Mouse (Mus musculus): Measurements from ENCODE around the gene Ankrd31. TPM values are rescaled to one million over a fixed set of nuclear protein-coding genes. Genes with fewer than 3 reads are reported as not detected.
"Not testable (repeated sequence)": the region's sequence is repeated elsewhere in the genome, so short reads cannot be mapped to it uniquely, and the experiment has no call there.

The Ankrd31 gene
- polyA plus RNA-seq, 1 experiment from 2014 or later = not detected

DNA sequence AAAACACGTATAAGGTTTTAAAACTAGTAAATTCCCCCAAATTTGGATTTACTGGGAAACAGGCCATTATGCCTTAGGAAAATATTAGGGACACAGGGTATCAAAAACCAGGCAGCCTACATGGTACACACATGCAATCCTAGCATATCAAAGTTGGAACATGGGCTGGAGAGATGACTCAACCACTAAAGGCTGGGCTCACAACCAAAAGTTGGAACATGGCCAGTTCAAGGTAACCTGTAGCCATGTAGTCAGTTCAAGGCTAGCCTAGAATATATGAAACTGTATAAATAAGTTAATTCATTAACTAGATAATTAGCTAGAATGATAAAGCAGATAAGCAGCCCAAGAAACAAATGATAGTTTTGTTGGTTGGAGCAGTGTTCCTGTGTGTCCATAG lies 179.7 kb downstream of the Ankrd31 start:
- no peak overlapping the region for H3K27ac ChIP-seq

GRCm38 (mm10) chr13:96928432-96929039 lies 180.5 kb downstream of the Ankrd31 start:
- Histone ChIP-seq H3K27me3 (peaks cover 52% of the 10 kb centered on the region), H3K9ac (no peak overlapping the region), H3K36me3 (no peaks in the 10 kb centered on the region), H3K4me1 (replicated peaks) (peaks cover 17% of the 10 kb centered on the region), H3K27ac (no peak overlapping the region), H3K9me3 (no peaks in the 10 kb centered on the region), H3K4me3 (no peak overlapping the region), H3K4me2 (no peak overlapping the region)
- 11% methylated on average over 8 of the region's 8 CpGs for WGBS
- ATAC-seq (ENCODE audit: low FRiP score) = no peak

More for the DNA sequence above, 179.7 kb downstream of the Ankrd31 start:
- Histone ChIP-seq H3K4me2 (no peak overlapping the region), H3K36me3 (no peaks in the 10 kb centered on the region), H3K4me1 (replicated peaks) (peaks cover 17% of the 10 kb centered on the region), H3K27me3 (peaks cover 52% of the 10 kb centered on the region), H3K9ac (no peak overlapping the region), H3K9me3 (no peaks in the 10 kb centered on the region), H3K4me3 (no peak overlapping the region)
- WGBS = 90% methylated on average over 1 of the region's 1 CpGs
- no peak for ATAC-seq (ENCODE audit: low FRiP score)

- H3K4me1 ChIP-seq (replicated peaks) = no peaks in the 10 kb centered on the region; the same call in 1 of the 2 replicates
- H3K4me3 ChIP-seq = no peak overlapping the region
- ATAC-seq (ENCODE audit: low FRiP score) = no peak
- H3K4me2 ChIP-seq = no peak overlapping the region
- H3K9me3 ChIP-seq = no peaks in the 10 kb centered on the region
- 0 out of 2 replicates have a peak, but pooled peaks cover 11% of the 10 kb centered on the region for H3K27me3 ChIP-seq
- H3K27ac ChIP-seq = no peak overlapping the region
- H3K36me3 ChIP-seq = no peaks in the 10 kb centered on the region
- 94% methylated on average over 5 of the region's 5 CpGs for WGBS
- no peak overlapping the region for H3K9ac ChIP-seq
Measured at GRCm38 (mm10) chr13:96932745-96933144, 184.7 kb downstream of the Ankrd31 start.

DNA sequence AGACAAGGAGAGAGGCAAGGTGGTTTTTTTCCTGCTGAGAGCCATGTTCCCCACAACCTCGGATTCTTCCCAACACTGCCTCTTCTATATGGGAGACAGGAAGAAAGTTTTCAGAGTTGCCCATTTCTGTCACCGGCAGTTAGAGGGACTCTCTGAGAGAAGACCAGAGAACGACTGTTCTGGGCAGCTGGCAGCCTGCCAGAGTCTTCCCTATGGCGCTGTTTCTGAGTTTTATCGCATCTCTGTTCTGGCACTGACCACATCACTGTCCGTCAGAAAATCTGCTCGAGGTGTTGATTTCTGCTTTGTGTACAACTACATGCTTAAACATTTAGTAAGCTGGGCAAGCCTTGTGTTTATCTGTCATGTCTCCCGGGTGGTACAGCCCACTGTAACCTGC lies 185.3 kb downstream of the Ankrd31 start:
- no peak for ATAC-seq (ENCODE audit: low FRiP score)
- no peak overlapping the region for H3K4me2 ChIP-seq
- H3K9ac ChIP-seq = no peak overlapping the region
- no peaks in the 10 kb centered on the region for H3K9me3 ChIP-seq
- no peaks in the 10 kb centered on the region for H3K36me3 ChIP-seq
- H3K4me3 ChIP-seq = no peak overlapping the region
- H3K4me1 ChIP-seq (replicated peaks) = no peaks in the 10 kb centered on the region; the same call in 1 of the 2 replicates
- no peak overlapping the region for H3K27ac ChIP-seq
- 0 out of 2 replicates have a peak, but pooled peaks cover 5% of the 10 kb centered on the region for H3K27me3 ChIP-seq
- 66% methylated on average over 8 of the region's 8 CpGs for WGBS

DNA sequence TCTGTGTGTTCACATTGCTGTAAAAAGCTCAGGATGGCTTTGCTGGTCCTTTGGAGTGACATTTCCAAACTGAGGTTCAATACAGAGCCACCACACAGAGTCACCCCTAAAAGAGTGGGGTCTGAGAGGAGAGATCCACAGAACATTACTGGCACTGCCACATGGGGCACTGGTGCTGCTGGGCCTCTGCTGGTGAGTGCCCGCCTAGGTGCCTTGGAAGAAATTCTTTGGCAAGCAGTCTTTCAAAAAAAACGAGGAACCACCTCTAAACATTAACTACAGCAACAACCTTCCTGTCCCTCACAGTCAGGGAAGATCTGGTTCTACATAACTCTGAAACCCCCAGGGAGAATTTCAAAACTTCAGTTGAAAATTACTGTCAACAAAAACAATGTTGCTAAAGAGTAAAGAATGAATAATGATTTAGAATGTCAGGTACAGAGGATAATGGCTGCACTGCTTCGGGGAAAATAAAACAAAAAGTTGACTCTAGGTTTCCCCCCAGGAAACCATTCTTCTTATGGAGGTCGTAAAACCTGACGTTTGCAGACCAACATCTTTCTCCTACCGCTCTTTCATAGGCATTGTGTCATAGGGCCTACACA lies 188.2 kb downstream of the Ankrd31 start:
- Histone ChIP-seq H3K27me3 (0 out of 2 replicates have a peak, but pooled peaks cover 2% of the 10 kb centered on the region), H3K4me3 (no peak overlapping the region), H3K9me3 (no peaks in the 10 kb centered on the region), H3K36me3 (no peaks in the 10 kb centered on the region), H3K9ac (no peak overlapping the region), H3K4me1 (replicated peaks) (no peaks in the 10 kb centered on the region), H3K27ac (no peak overlapping the region), H3K4me2 (no peak overlapping the region)
- ATAC-seq (ENCODE audit: low FRiP score) = no peak
- WGBS = 46% methylated on average over 6 of the region's 6 CpGs

- 64% methylated on average over 10 of the region's 10 CpGs for WGBS
- no peaks in the 10 kb centered on the region for H3K27me3 ChIP-seq
- no peak overlapping the region for H3K9ac ChIP-seq
- no peak overlapping the region for H3K4me2 ChIP-seq
- H3K9me3 ChIP-seq = no peaks in the 10 kb centered on the region
- H3K4me3 ChIP-seq = no peak overlapping the region
- no peaks in the 10 kb centered on the region for H3K36me3 ChIP-seq
- H3K4me1 ChIP-seq (replicated peaks) = no peaks in the 10 kb centered on the region
- no peak for ATAC-seq (ENCODE audit: low FRiP score)
- no peak overlapping the region for H3K27ac ChIP-seq
Measured at GRCm38 (mm10) chr13:96937059-96937558, 189.0 kb downstream of the Ankrd31 start.

- ATAC-seq (ENCODE audit: low FRiP score) = no peak
- Histone ChIP-seq H3K4me3 (no peak overlapping the region), H3K4me1 (replicated peaks) (peaks cover 4% of the 10 kb centered on the region), H3K9ac (no peak overlapping the region), H3K27me3 (no peaks in the 10 kb centered on the region), H3K4me2 (no peak overlapping the region), H3K36me3 (no peaks in the 10 kb centered on the region), H3K9me3 (no peaks in the 10 kb centered on the region), H3K27ac (no peak overlapping the region)
- 88% methylated on average over 10 of the region's 10 CpGs for WGBS
Measured at GRCm38 (mm10) chr13:96939680-96940079, 191.6 kb downstream of the Ankrd31 start.

DNA sequence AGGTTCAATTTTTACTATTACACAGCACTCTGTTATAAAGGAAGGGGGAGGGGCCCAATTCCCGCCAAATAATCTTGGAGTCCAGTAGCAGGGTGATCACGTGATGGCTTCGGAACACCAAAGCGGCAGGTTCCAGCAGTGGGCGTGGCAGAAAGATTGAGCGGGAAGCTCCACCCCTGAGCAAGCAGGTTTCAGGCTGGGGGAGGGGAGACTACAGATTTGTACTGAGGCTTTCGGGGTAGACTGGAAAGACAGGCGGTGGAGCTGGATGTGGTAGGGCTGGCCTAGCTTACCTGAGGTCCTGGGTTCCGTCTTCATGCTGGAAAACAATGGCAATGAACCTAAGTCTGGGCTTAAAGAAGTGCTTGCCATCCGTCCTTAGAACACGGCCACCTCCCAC lies 193.4 kb downstream of the Ankrd31 start:
- H3K4me3 ChIP-seq; H3K4me1 ChIP-seq (replicated peaks): not testable (repeated sequence)
- 88% methylated on average over 11 of the region's 11 CpGs for WGBS

GRCm38 (mm10) chr13:96943571-96943970 lies 195.5 kb downstream of the Ankrd31 start:
- Histone ChIP-seq H3K4me2 (no peak overlapping the region), H3K9me3 (no peaks in the 10 kb centered on the region), H3K9ac (no peak overlapping the region), H3K27me3 (no peaks in the 10 kb centered on the region), H3K4me1 (replicated peaks) (peaks cover 4% of the 10 kb centered on the region), H3K36me3 (no peaks in the 10 kb centered on the region), H3K27ac (no peak overlapping the region), H3K4me3 (no peak overlapping the region)
- ATAC-seq (ENCODE audit: low FRiP score) = no peak
- 39% methylated on average over 3 of the region's 3 CpGs for WGBS

More for the DNA sequence above, 193.4 kb downstream of the Ankrd31 start:
- not testable (repeated sequence) for H3K4me2 ChIP-seq; H3K9me3 ChIP-seq; H3K27me3 ChIP-seq; ATAC-seq (ENCODE audit: low FRiP score); H3K36me3 ChIP-seq; H3K9ac ChIP-seq; H3K27ac ChIP-seq

DNA sequence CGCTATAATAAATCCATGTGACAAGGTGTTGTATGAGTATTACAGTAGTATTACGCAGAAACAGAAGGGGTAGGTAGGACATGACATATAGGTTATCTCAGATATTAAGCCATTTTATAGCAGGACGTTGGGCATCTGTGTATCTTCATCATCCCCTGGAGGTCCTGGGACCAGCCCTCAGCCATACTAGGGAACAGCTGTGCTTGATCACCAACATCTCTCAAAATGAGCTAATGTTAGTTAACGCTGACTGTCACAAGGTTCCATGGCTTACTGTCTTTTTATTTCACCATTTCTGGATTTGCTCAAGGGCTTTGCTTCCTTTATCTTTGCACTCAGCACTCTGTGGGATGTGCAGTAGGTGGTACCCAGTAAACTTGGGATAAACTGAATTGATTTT lies 197.7 kb downstream of the Ankrd31 start:
- no peak overlapping the region for H3K4me3 ChIP-seq
- H3K27me3 ChIP-seq = no peaks in the 10 kb centered on the region
- no peaks in the 10 kb centered on the region for H3K9me3 ChIP-seq
- H3K4me2 ChIP-seq = no peak overlapping the region
- H3K4me1 ChIP-seq (replicated peaks) = peaks cover 4% of the 10 kb centered on the region
- no peak overlapping the region for H3K27ac ChIP-seq
- ATAC-seq (ENCODE audit: low FRiP score) = no peak
- H3K9ac ChIP-seq = no peak overlapping the region
- WGBS = 92% methylated on average over 4 of the region's 4 CpGs
- H3K36me3 ChIP-seq = no peaks in the 10 kb centered on the region

DNA sequence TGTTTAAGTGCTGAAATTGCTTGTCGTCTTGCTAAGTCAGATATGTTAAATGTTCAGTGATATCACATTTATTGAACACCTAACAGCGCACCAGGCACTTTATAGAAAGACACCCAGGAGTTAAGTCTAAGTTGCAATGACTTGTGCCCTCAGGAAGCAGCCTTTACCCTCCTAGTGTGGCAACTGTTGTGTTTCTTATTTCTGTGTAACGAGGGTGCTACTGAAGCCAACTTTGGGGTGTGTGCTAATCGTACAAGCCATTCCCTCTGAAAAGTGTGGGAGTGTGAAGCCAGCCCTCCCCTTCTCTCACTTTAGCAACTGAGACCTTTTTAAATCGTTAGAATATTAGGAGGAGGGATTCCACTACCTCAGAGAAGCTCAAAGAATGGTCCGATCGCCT lies 199.7 kb downstream of the Ankrd31 start:
- 92% methylated on average over 7 of the region's 7 CpGs for WGBS
- Histone ChIP-seq H3K4me3 (no peak overlapping the region), H3K27ac (no peak overlapping the region), H3K4me1 (replicated peaks) (peaks cover 8% of the 10 kb centered on the region), H3K9ac (no peak overlapping the region), H3K4me2 (no peak overlapping the region), H3K9me3 (no peaks in the 10 kb centered on the region), H3K36me3 (no peaks in the 10 kb centered on the region), H3K27me3 (no peaks in the 10 kb centered on the region)
- ATAC-seq (ENCODE audit: low FRiP score) = no peak

- H3K4me2 ChIP-seq = no peak overlapping the region
- no peak overlapping the region for H3K27ac ChIP-seq
- peak; percentile 61; the same call in 1 of the 2 replicates for ATAC-seq (ENCODE audit: low FRiP score)
- 26% methylated on average over 2 of the region's 2 CpGs for WGBS
- H3K4me1 ChIP-seq (replicated peaks) = peaks cover 3% of the 10 kb centered on the region; the same call in 1 of the 2 replicates
- no peaks in the 10 kb centered on the region for H3K27me3 ChIP-seq
- no peaks in the 10 kb centered on the region for H3K9me3 ChIP-seq
- H3K9ac ChIP-seq = no peak overlapping the region
- H3K4me3 ChIP-seq = no peak overlapping the region
- no peaks in the 10 kb centered on the region for H3K36me3 ChIP-seq
Measured at GRCm38 (mm10) chr13:96951880-96952279, 203.8 kb downstream of the Ankrd31 start.

DNA sequence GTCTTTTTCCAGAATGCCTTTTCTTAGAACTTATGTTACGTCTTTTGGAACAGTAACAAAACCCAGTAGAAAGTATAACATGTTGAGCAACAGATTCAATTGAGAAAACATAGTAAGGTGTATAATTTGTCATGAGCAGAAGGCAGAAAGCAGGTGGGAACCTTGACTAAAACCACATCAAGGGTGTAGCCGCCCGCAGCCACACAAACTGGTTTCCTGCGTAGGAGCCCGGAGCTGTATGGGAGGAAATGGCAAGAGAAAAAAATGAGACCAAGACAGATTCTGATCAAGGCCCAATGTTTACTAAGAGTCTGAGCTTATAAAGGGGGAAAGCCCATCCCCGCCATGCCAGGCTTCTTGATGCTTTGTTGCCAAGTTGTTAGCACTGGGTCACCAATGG lies 208.4 kb downstream of the Ankrd31 start:
- 94% methylated on average over 6 of the region's 6 CpGs for WGBS
- no peak overlapping the region for H3K9ac ChIP-seq
- no peak overlapping the region for H3K4me2 ChIP-seq

More for the DNA sequence above, 208.4 kb downstream of the Ankrd31 start:
- Histone ChIP-seq H3K27me3 (no peaks in the 10 kb centered on the region), H3K4me3 (no peak overlapping the region), H3K4me1 (replicated peaks) (peaks cover 3% of the 10 kb centered on the region; the same call in 1 of the 2 replicates), H3K27ac (no peak overlapping the region), H3K9me3 (no peaks in the 10 kb centered on the region), H3K36me3 (no peaks in the 10 kb centered on the region)
- ATAC-seq (ENCODE audit: low FRiP score) = no peak

All from hindbrain, embryonic 13.5 days (tissue).